Mouse (Mus musculus): ENCODE data around the gene Gli2. TPM values are rescaled to one million over a fixed set of nuclear protein-coding genes. Genes with fewer than 3 reads are reported as not detected.

The Gli2 gene
- total RNA-seq, 1 experiment: 9.8 TPM

DNA sequence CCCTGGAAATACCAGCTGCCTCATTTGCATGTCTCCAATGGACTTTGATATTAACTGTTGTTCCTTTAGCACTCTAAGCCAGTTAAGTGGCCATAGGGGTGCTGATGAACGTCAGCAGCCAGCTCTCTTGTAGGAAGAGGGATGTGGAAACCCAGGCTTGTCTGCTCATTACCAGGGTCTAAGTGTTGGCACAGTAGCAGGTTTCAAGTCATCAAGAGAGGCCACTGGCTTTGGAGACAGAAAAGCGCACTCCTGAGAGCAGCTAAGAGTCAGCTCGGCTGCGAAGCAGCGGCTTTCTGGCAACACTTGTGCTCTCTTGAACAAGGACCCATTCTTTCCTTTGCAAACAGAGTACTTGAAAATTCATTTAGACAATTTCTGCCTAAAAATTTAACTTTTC is 148.1 kb downstream of the Gli2 start:
- no peak overlapping the region for H3K27ac ChIP-seq (ENCODE audit: insufficient read depth, low read depth, low read length, poor library complexity, severe bottlenecking)
- in situ Hi-C loops (cut with MboI; ENCODE audit: low sequenced_read_pairs in 2 of 2, unreplicated experiment in 2 of 2): no loop called here
- H3K9ac ChIP-seq (ENCODE audit: insufficient read depth, low read depth, low read length, poor library complexity, severe bottlenecking): no peak overlapping the region
- no peak for TF ChIP-seq HCFC1 (IDR thresholded peaks at IDR 0.05; ENCODE audit: borderline replicate concordance, insufficient read depth, low read length)
- TF ChIP-seq ZC3H11A (IDR thresholded peaks at IDR 0.05; ENCODE audit: borderline replicate concordance, low read depth, low read length): no peak
- no peak for TF ChIP-seq CHD2 (IDR thresholded peaks at IDR 0.05; ENCODE audit: low read depth, low read length)
- no peak for TF ChIP-seq MAFK (IDR thresholded peaks at IDR 0.05; ENCODE audit: insufficient read depth, low read depth, low read length)
- no peak for TF ChIP-seq ZNF384 (IDR thresholded peaks at IDR 0.05; ENCODE audit: low read depth, low read length)
- peaks cover 2 to 11% of the 10 kb centered on the region in 2 experiments; a peak in 2 of 4 replicates for H3K4me1 ChIP-seq (ENCODE audit: control insufficient read depth in 2 of 2, insufficient read depth in 2 of 2, low read length in 2 of 2, poor library complexity in 1 of 2)
- no peaks in the 10 kb centered on the region for H3K36me3 ChIP-seq (ENCODE audit: control insufficient read depth, insufficient read depth, low read length, poor library complexity, severe bottlenecking)
- DNase-seq (ENCODE audit: low read depth, low spot score): no peak
- H3K4me3 ChIP-seq (ENCODE audit: insufficient read depth in 1 of 2, low read depth in 1 of 2, low read length in 2 of 2, poor library complexity in 1 of 2, severe bottlenecking in 1 of 2): no peak overlapping the region
- no peaks in the 10 kb centered on the region for H3K9me3 ChIP-seq (ENCODE audit: control insufficient read depth, insufficient read depth, low read depth, low read length)

DNA sequence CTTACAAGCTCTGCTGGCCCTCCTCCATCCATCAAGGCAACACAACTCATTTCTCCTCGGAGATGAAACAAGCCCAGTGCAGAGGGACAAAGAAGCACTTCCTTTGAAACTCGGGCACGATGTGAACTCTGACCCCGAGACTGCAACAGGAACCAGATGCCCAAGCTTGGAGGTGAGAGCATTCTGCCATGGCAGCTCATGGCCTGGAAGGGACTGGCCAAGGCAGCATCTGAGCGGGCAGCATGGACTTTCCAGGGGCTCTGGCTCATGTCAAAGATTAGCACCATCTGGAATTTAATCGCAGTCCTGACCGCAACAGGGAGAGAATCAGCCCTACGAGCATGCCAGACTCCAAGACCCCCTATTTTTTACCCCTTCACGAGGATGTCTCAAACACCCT is 148.5 kb downstream of the Gli2 start:
- no peaks in the 10 kb centered on the region for H3K36me3 ChIP-seq (ENCODE audit: control insufficient read depth, insufficient read depth, low read length, poor library complexity, severe bottlenecking)
- peaks cover 2 to 11% of the 10 kb centered on the region in 2 experiments; a peak in 2 of 4 replicates for H3K4me1 ChIP-seq (ENCODE audit: control insufficient read depth in 2 of 2, insufficient read depth in 2 of 2, low read length in 2 of 2, poor library complexity in 1 of 2)
- TF ChIP-seq CHD2 (IDR thresholded peaks at IDR 0.05; ENCODE audit: low read depth, low read length) (no peak), ZC3H11A (IDR thresholded peaks at IDR 0.05; ENCODE audit: borderline replicate concordance, low read depth, low read length) (no peak), ZNF384 (IDR thresholded peaks at IDR 0.05; ENCODE audit: low read depth, low read length) (no peak), MAFK (IDR thresholded peaks at IDR 0.05; ENCODE audit: insufficient read depth, low read depth, low read length) (no peak), HCFC1 (IDR thresholded peaks at IDR 0.05; ENCODE audit: borderline replicate concordance, insufficient read depth, low read length) (no peak)
- H3K9me3 ChIP-seq (ENCODE audit: control insufficient read depth, insufficient read depth, low read depth, low read length): no peaks in the 10 kb centered on the region
- H3K27ac ChIP-seq (ENCODE audit: insufficient read depth, low read depth, low read length, poor library complexity, severe bottlenecking): no peak overlapping the region
- no peak for DNase-seq (ENCODE audit: low read depth, low spot score)
- in situ Hi-C loops (cut with MboI; ENCODE audit: low sequenced_read_pairs in 2 of 2, unreplicated experiment in 2 of 2): no loop called here
- no peak overlapping the region for H3K9ac ChIP-seq (ENCODE audit: insufficient read depth, low read depth, low read length, poor library complexity, severe bottlenecking)
- no peak overlapping the region for H3K4me3 ChIP-seq (ENCODE audit: insufficient read depth in 1 of 2, low read depth in 1 of 2, low read length in 2 of 2, poor library complexity in 1 of 2, severe bottlenecking in 1 of 2)

DNA sequence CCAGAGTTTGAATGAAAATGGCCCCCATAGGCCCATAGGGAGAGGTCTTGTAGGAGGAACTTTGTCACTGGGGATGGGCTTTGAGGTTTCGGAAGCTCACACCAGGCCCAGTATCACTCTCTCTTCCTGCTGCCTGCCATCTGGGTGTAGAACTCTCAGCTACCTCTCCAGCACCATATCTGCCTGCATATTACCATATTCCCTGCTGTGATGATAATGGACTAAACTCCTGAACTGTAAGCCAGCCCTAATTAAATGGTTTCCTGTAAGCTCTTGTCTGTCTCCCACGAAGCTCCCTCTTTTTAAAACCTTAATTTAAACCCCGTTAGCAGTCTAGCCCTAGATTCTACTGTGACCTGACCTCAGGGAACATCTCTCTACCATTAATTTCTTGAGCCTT is 149.0 kb downstream of the Gli2 start:
- Histone ChIP-seq H3K27ac (ENCODE audit: insufficient read depth, low read depth, low read length, poor library complexity, severe bottlenecking) (no peak overlapping the region), H3K36me3 (ENCODE audit: control insufficient read depth, insufficient read depth, low read length, poor library complexity, severe bottlenecking) (no peaks in the 10 kb centered on the region; the same call in 1 of the 2 replicates), H3K4me3 (ENCODE audit: insufficient read depth in 1 of 2, low read depth in 1 of 2, low read length in 2 of 2, poor library complexity in 1 of 2, severe bottlenecking in 1 of 2) (no peak overlapping the region), H3K9me3 (ENCODE audit: control insufficient read depth, insufficient read depth, low read depth, low read length) (no peaks in the 10 kb centered on the region), H3K9ac (ENCODE audit: insufficient read depth, low read depth, low read length, poor library complexity, severe bottlenecking) (no peak overlapping the region), H3K4me1 (ENCODE audit: control insufficient read depth in 2 of 2, insufficient read depth in 2 of 2, low read length in 2 of 2, poor library complexity in 1 of 2) (peaks cover 0 to 8% of the 10 kb centered on the region in 2 experiments; a peak in 1 of 4 replicates)
- TF ChIP-seq MAFK (IDR thresholded peaks at IDR 0.05; ENCODE audit: insufficient read depth, low read depth, low read length) (no peak), ZC3H11A (IDR thresholded peaks at IDR 0.05; ENCODE audit: borderline replicate concordance, low read depth, low read length) (no peak), ZNF384 (IDR thresholded peaks at IDR 0.05; ENCODE audit: low read depth, low read length) (no peak), HCFC1 (IDR thresholded peaks at IDR 0.05; ENCODE audit: borderline replicate concordance, insufficient read depth, low read length) (no peak), CHD2 (IDR thresholded peaks at IDR 0.05; ENCODE audit: low read depth, low read length) (no peak)
- no peak for DNase-seq (ENCODE audit: low read depth, low spot score)
- in situ Hi-C loops (cut with MboI; ENCODE audit: low sequenced_read_pairs in 2 of 2, unreplicated experiment in 2 of 2): no loop called here

DNA sequence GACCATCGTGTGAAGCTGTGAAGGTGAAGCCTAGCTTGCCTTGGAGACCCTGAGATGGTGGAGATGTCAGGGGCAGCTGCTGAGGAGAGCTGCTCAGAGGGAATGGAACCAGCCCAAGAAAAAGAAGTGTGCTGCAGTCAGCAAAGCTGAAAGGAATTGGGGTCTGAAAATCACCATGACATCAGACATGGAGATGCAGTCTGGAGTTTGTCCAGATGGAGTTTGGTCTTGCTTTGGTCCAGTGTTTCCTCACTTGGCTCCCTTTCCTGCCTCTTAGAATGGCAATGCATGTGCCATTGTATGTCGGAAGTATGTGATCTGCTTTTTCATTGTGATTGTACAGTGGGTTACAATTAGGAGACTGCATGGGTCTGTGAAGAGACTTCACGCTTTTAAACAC is 149.7 kb downstream of the Gli2 start:
- H3K4me1 ChIP-seq (ENCODE audit: control insufficient read depth in 2 of 2, insufficient read depth in 2 of 2, low read length in 2 of 2, poor library complexity in 1 of 2): peaks cover 0 to 8% of the 10 kb centered on the region in 2 experiments; a peak in 1 of 4 replicates
- H3K9me3 ChIP-seq (ENCODE audit: control insufficient read depth, insufficient read depth, low read depth, low read length): no peaks in the 10 kb centered on the region
- DNase-seq (ENCODE audit: low read depth, low spot score): no peak
- no peak overlapping the region for H3K9ac ChIP-seq (ENCODE audit: insufficient read depth, low read depth, low read length, poor library complexity, severe bottlenecking)
- TF ChIP-seq ZNF384 (IDR thresholded peaks at IDR 0.05; ENCODE audit: low read depth, low read length) (no peak), ZC3H11A (IDR thresholded peaks at IDR 0.05; ENCODE audit: borderline replicate concordance, low read depth, low read length) (no peak), MAFK (IDR thresholded peaks at IDR 0.05; ENCODE audit: insufficient read depth, low read depth, low read length) (no peak), CHD2 (IDR thresholded peaks at IDR 0.05; ENCODE audit: low read depth, low read length) (no peak), HCFC1 (IDR thresholded peaks at IDR 0.05; ENCODE audit: borderline replicate concordance, insufficient read depth, low read length) (no peak)
- no peak overlapping the region for H3K27ac ChIP-seq (ENCODE audit: insufficient read depth, low read depth, low read length, poor library complexity, severe bottlenecking)
- no peak overlapping the region for H3K4me3 ChIP-seq (ENCODE audit: insufficient read depth in 1 of 2, low read depth in 1 of 2, low read length in 2 of 2, poor library complexity in 1 of 2, severe bottlenecking in 1 of 2)
- in situ Hi-C loops (cut with MboI; ENCODE audit: low sequenced_read_pairs in 2 of 2, unreplicated experiment in 2 of 2): no loop called here
- no peaks in the 10 kb centered on the region; the same call in 1 of the 2 replicates for H3K36me3 ChIP-seq (ENCODE audit: control insufficient read depth, insufficient read depth, low read length, poor library complexity, severe bottlenecking)

Measured in ES-E14 (cell line).